Mouse (Mus musculus) hematopoietic multipotent progenitor cell, adult 10-12 weeks (in vitro differentiated cells): ENCODE results near the gene 4933428M09Rik. TPM values are rescaled to one million over a fixed set of nuclear protein-coding genes. Genes with fewer than 3 reads are reported as not detected.

Source experiments
- polyA plus RNA-seq: library from polyadenylated mRNA; stranded (reverse); fragments of >175 nt; gene quantifications from 2 replicates; pipeline ENCODE4 v1.2.3, GENCODE M21; 2012; ENCODE audit warnings: low replicate concordance

The 4933428M09Rik gene
- polyA plus RNA-seq: not detected in 2 replicates

DNA sequence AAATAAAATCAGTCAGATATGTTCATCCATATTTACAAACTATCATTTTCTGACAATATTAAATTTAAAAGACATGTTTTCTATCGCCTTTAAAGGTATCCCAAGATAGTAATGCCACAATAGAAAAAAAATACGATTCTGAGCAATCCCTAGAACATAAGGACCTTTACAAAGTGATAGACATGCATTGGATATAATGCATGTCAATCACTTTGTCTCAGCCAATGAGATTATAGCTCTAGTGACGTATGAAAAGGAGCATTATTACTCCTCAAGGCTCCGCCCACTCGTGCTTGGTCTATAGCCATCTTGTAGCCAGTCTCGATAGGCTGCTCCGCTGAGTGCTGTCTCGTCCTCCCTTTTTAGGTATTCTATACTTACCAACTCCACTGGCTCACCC lies at the start of gene 4933428M09Rik:
TSS of gene 4933428M09Rik (plus strand) at position 301 of the 400 bp plus-strand sequence.

DNA sequence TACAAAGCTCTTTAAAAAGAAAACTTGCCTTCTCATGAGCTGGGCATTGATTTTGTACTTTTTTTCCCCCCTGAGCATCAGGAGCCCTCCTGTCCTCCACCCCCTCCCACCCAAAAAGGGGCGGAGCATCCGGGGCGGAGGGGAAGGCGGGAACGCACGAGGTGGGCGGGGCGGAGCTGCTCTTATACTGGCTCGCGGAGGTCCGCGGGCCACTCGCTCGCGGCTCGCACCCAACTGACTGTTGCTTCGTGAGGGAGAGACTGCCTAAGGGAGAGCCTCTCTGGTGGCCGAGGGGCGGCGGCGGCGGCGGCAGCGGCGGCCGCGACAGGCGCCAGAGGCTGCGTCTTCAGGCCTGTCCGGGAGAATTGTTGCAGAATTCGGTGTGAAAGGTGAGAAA lies 30.8 kb downstream of the 4933428M09Rik start, which contains the start of gene Mum1l1:
TSS of gene Mum1l1 (plus strand) at position 214 of the 397 bp plus-strand sequence.

Other genes with a start within 250 kb of the 4933428M09Rik start
- not detected in 2 replicates for gene Serpina7, start 94.0 kb upstream of the 4933428M09Rik start, polyA plus RNA-seq
- not detected in 2 replicates for gene 4930513O06Rik, start 93.0 kb upstream of the 4933428M09Rik start, polyA plus RNA-seq
- gene Mum1l1, start 30.8 kb downstream of the 4933428M09Rik start, polyA plus RNA-seq: 0.03 TPM in 1 of 2 replicates, not detected in the other
- gene Trap1a, start 154.5 kb downstream of the 4933428M09Rik start, polyA plus RNA-seq: not detected in 2 replicates